Mouse (Mus musculus) CD4-positive, CD25-positive, alpha-beta regulatory T cell, adult 9 weeks (primary cell): Measurements from ENCODE around the gene Arhgef1. TPM values are rescaled to one million over a fixed set of nuclear protein-coding genes. Genes with fewer than 3 reads are reported as not detected.

Source experiments
- polyA plus RNA-seq: library from polyadenylated mRNA; unstranded; fragments of 100-300 nt; shearing (Covaris generic); gene quantifications from one replicate; pipeline ENCODE4 v1.2.1, GENCODE M21; 2017

Gene Arhgef1
- 593 TPM for polyA plus RNA-seq

DNA sequence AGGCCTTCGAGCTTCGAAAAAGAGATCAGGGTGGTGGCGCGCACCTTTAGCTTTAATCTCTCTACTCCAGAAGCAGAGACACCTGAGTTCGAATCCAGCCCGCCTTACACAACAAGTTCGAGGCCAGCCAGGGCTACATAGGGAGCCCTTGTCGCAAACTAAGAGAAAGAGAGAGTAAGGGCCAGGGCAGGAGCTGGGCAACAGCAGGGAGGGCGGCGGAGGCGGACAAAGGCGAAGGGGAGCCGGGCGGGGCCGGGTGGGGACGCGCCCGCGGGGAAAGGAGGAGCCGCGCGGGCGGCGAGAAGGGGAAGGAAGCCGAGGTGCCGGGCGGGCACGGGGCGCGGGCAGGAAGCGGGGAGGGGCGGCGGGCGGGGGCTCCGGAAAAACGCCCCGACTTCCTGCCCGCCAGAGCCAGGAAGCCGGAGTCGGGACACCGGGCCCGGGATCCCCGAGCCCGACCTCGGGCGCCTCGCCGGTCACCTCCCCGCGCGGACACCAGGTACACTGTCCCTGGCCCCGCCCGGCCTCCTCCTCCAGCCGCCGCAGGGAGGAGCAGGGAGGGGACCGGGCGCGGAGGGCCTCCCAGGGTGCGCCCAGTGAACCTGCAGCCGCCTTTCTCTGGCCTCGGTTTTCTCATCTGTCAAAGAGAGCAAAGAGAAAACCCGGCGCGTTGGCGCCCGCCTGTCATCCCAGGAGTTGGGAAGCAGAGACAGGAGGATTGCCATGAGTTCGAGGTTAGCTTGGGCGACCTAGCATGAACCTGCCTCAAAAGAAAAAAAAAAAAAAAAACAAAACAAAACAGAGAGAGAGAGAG lies at the start of gene Arhgef1:
Gene Arhgef1 (plus strand): TSS at position 283 of the 814 bp plus-strand sequence.

DNA sequence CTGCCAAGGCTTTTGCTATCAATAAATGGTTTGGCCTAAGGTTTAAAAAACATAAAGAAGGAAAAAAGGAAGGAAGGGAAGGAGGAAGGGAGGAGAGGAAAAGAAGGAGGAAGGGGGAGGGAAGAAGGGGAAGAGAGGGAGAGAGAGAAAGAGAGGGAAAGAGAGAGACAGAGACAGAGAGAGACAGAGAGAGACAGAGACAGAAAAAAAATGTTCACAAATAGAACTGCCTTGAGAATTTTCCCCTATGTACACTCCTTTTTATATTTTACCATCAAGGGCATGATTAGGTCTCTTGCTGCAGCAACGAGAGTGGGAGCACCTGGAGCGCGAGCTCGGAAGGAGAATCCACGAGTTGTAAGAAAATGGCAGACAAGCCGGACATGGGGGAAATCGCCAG lies 40.8 kb upstream of the Arhgef1 start, which contains the start of gene Gm9844:
Gene Gm9844 (plus strand): TSS at position 301 of the 400 bp plus-strand sequence.

DNA sequence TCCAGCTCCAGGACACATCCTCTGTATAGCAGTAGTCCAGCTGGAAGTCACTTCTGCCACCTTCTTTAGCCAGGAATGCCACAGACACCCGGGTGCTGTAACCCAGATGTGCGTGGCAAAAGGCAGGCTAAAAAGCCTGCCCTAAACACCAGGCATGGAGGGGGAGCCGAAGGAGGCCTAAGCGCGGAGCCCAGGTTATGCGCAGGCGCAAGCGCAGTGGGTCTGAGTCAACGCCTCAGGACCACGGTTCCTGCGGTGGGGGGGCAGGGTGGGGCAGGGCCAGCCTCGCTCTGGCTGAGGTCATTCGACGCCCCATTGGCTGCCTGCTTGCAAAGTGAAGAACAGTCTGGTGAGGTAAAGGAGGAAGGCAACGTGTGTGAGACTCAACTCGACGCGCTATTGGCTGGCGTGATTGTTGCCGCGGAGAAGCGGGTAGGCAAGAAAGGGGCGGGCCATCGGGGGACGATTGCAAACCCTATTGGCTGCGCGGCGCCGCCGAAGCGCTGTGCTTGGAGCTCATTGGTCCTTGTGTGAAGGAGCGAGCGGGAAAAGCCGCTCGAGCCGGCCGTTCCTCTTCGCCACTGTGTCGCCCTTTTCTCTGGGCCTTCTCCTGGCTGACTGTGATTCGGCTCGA lies 33.1 kb upstream of the Arhgef1 start, which contains the start of the genes Lypd4 and Dmrtc2:
Gene Lypd4 (minus strand): TSS at position 410 of the 634 bp plus-strand sequence.
Gene Dmrtc2 (plus strand): TSS at position 526 of the 634 bp plus-strand sequence.

DNA sequence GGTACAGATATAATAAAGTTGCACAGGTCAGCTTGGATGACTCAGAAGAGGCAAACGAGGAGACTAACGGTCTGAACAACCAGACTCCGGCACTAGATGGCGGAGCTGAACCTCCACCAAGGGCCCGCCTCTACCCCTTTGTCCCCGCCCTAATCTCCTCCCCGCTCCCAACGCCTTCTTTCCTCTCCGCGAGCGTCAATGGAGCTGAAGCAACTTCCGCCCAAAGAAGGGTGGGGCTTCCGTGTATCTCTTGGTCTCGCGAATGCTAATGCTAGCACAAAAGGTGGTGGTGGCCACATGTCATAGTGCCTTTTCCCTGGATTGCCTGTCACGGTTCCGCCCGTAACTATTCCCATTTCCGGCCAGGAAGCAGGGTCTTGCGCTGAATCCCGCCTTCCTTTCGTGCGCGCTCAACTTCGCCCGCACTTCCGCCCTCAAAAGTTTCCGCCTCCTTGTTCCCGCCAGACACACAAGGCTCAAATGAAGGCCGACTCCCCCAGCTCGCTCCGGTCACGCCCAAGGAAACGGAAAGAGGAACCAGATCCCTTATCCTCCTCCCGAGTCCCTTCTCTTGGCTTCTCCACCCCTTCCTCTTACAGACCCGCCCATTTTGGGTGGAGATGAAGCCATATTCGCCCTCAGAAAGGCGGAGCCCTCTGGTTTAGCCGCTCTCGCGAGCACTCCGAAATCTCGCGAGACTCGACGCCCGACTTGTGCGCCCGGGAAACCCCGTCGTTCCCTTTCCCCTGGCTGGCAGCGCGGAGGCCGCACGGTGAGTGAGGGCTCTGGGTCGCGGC lies 18.6 kb upstream of the Arhgef1 start, which contains the start of gene Rps19:
Gene Rps19 (plus strand): TSS at position 476 of the 797 bp plus-strand sequence.

DNA sequence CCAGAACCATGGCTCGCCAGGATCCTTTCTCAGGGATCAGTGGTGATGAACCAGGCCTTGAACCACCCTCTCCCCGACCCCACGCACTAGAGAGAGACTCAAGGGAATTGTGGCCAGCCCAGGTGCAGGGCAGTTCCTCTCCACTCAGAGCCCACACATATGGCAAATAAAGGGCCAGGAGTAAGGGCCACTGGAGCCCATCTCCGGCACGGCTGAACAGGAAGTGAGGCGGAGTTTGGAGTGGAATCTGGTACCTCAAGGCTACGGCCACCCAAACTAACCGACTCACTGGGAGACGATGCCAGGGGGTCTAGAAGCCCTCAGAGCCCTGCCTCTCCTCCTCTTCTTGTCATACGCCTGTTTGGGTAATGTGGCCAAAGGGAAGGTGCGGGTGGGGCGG lies 5.5 kb upstream of the Arhgef1 start, which contains the start of gene Cd79a:
Gene Cd79a (plus strand): TSS at position 158 of the 400 bp plus-strand sequence.

DNA sequence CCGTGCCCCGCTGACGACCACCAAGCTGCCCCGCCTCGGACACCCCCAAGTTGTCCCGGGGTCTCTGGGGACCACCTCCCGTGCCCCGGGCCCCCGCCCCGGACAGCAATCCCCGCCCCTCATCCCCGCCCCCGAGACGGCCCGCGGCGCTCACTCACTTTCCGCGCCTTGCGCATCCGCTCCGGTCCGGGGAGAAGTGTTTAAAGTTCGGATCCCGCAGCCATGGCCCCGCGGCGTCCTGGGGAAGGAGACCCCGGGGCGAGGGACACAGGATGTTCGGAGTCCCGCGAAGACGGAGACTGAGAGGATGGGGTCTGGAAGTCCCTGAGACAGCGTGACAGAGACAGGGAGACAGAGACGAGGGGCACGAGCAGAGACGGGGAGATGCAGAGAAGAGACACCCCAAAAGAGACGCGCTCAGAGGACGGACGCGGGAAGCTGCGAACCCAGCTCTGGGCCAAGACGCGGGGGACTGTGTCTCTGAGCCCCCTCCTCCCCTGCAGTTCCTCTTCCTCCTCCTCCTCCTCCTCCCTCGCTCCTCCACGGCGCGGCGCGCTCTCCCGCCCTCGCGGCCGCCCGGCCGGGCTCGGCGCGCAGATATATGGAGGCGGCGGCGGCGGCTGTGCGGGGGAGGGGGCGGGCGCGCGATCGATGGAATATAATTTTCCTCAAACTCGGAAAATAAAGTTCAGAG lies 41.7 kb downstream of the Arhgef1 start, which contains the start of gene Gm4881:
Gene Gm4881 (minus strand): TSS at position 238 of the 694 bp plus-strand sequence.

DNA sequence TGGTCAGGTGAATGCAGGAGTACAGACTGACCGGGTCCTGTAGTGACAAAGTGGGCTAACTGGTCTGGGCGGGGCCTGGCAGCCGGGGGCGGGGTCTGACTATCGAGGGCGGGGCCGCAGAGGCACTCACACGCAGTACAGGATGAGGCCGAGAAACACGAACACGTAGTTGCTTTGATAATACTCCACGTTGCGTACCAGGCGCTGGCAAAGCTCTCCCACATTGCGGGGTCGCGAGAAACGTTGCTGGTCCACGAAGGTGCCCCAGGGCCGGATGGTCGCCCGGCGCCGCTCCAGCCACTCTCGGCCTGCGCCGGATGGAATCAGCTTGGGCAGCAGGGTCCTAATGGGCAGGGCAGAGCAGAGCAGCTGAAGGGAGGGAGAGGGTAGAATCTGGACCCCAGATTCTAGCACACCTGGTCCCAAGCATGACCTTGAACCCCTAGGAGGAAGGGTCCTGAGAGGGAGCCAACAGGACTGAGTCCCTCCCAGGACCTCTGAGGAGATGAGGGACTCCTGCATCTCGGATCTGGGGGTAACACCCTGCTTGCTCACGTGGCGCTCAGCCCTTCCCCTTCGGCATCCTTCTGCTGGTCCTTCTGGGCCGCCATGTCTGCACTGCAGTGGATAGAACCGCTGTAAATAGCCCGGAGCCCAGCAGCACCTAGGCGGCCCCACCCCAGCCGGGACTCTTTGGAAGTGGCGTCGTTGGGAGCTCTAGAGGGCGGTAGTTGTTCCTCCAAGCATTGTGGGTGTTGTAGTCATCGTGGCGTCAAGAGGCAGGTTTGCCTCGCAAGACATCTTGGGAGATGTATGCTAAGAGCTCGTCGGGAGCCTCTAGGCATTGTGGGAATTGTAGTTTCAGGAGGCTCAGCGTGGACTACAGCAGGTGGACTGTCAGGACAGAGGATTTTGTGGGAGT lies 69.5 kb downstream of the Arhgef1 start, which contains the start of gene Rabac1:
Gene Rabac1 (minus strand): TSS at position 783 of the 922 bp plus-strand sequence.

Other genes with a start within 250 kb of the Arhgef1 start
- not detected for gene Tex101, start 226.2 kb upstream of the Arhgef1 start, polyA plus RNA-seq
- not detected for gene BC049730, start 193.7 kb upstream of the Arhgef1 start, polyA plus RNA-seq
- not detected for gene Gm4763, start 176.0 kb upstream of the Arhgef1 start, polyA plus RNA-seq
- 0.62 TPM for gene Cd177, start 142.6 kb upstream of the Arhgef1 start, polyA plus RNA-seq
- gene Ceacam10, start 125.7 kb upstream of the Arhgef1 start, polyA plus RNA-seq = not detected
- 19.4 TPM for gene Gm9844, start 40.7 kb upstream of the Arhgef1 start, polyA plus RNA-seq
- not detected for gene Lypd4, start 33.0 kb upstream of the Arhgef1 start, polyA plus RNA-seq
- not detected for gene Dmrtc2, start 32.9 kb upstream of the Arhgef1 start, polyA plus RNA-seq
- gene Rps19, start 18.5 kb upstream of the Arhgef1 start, polyA plus RNA-seq = 6,689 TPM
- 7.3 TPM for gene Cd79a, start 5.5 kb upstream of the Arhgef1 start, polyA plus RNA-seq
- gene Gm4881, start 41.6 kb downstream of the Arhgef1 start, polyA plus RNA-seq = not detected
- gene Rabac1, start 69.8 kb downstream of the Arhgef1 start, polyA plus RNA-seq = 801 TPM
- gene Atp1a3, start 103.0 kb downstream of the Arhgef1 start, polyA plus RNA-seq = 4.7 TPM
- 4.4 TPM for gene Grik5, start 169.4 kb downstream of the Arhgef1 start, polyA plus RNA-seq
- 22.0 TPM for gene Zfp574, start 169.7 kb downstream of the Arhgef1 start, polyA plus RNA-seq